Mouse (Mus musculus) lung, postnatal 25 days (tissue): ENCODE results near the gene Ppp1r14d.

Experiments used
- DNase-seq: peaks from one replicate; pipeline ENCODE4 v3.0.0; 2022; ENCODE audit warnings: low spot score

The Ppp1r14d gene

GRCm38 (mm10) chr2:119237210-119237870 lies 7.6 kb upstream of the Ppp1r14d start, which contains the start of gene Spint1:
Gene Spint1, plus strand, starts transcription at chr2:119237362.
- DNase-seq, result peak; percentile 57

- DNase-seq, result no peak
These were observed 7.0 kb upstream of the Ppp1r14d start for GRCm38 (mm10) chr2:119236682-119237209.

GRCm38 (mm10) chr2:119209176-119209507 lies 20.6 kb downstream of the Ppp1r14d start:
- DNase-seq, result no peak

- peak; percentile 97 for DNase-seq
These were observed 21.1 kb downstream of the Ppp1r14d start, which contains the start of the genes Zfyve19 and Dnajc17 for GRCm38 (mm10) chr2:119208344-119209175. Gene Zfyve19, plus strand, starts transcription at chr2:119208617. Gene Dnajc17, minus strand, starts transcription at chr2:119208795.

- no peak for DNase-seq
These were observed 21.8 kb downstream of the Ppp1r14d start for GRCm38 (mm10) chr2:119207961-119208343.

- DNase-seq, result no peak
These were observed 25.7 kb downstream of the Ppp1r14d start for GRCm38 (mm10) chr2:119203871-119204460.

- peak; percentile 23 for DNase-seq
These were observed 26.7 kb downstream of the Ppp1r14d start for GRCm38 (mm10) chr2:119202914-119203453.

GRCm38 (mm10) chr2:119198934-119199333 lies 30.8 kb downstream of the Ppp1r14d start:
- no peak for DNase-seq

- no peak for DNase-seq
These were observed 31.7 kb downstream of the Ppp1r14d start for GRCm38 (mm10) chr2:119198049-119198448.

GRCm38 (mm10) chr2:119197493-119197892 lies 32.2 kb downstream of the Ppp1r14d start:
- no peak for DNase-seq

- no peak for DNase-seq
These were observed 33.2 kb downstream of the Ppp1r14d start for GRCm38 (mm10) chr2:119196316-119197108.

- no peak for DNase-seq
These were observed 35.6 kb downstream of the Ppp1r14d start for GRCm38 (mm10) chr2:119194140-119194539.

- no peak for DNase-seq
These were observed 38.7 kb downstream of the Ppp1r14d start for GRCm38 (mm10) chr2:119190969-119191368.

- peak; percentile 83 for DNase-seq
These were observed 40.5 kb downstream of the Ppp1r14d start for GRCm38 (mm10) chr2:119189029-119189710.

- no peak for DNase-seq
These were observed 46.8 kb downstream of the Ppp1r14d start for GRCm38 (mm10) chr2:119182914-119183313.

GRCm38 (mm10) chr2:119177384-119177939 lies 52.2 kb downstream of the Ppp1r14d start:
- no peak for DNase-seq

GRCm38 (mm10) chr2:119176761-119177160 lies 52.9 kb downstream of the Ppp1r14d start:
- DNase-seq, result no peak

- no peak for DNase-seq
These were observed 54.1 kb downstream of the Ppp1r14d start for GRCm38 (mm10) chr2:119175614-119176013.

- no peak for DNase-seq
These were observed 54.8 kb downstream of the Ppp1r14d start for GRCm38 (mm10) chr2:119174866-119175265.

GRCm38 (mm10) chr2:119173991-119174651 lies 55.6 kb downstream of the Ppp1r14d start, which contains the start of gene Gm14137:
Gene Gm14137, plus strand, starts transcription at chr2:119174509.
- DNase-seq, result no peak
